Mouse (Mus musculus) CH12.LX (cell line): ENCODE measurements at regions not wholly inside any gene's neighbourhood (a gene's known extent, or its start where the extent isn't known, plus 50 kb on each side); places are given as distances from the start of the nearest gene placed in this dataset.

ENCODE experiments used
- DNase-seq: peaks from one replicate; pipeline ENCODE4 v3.0.0-alpha.2; 2013; ENCODE audit errors: extremely low read depth
- H3K27ac ChIP-seq: 2 replicates; pipeline ENCODE4 v1.5.1; 2012; ENCODE audit warnings: low read depth, mild to moderate bottlenecking, control low read depth, moderate library complexity; ENCODE audit not compliant: insufficient read depth
- H3K27me3 ChIP-seq: replicated peaks from 2 replicates; pipeline ENCODE3; 2012; ENCODE audit warnings: inconsistent platforms
- H3K36me3 ChIP-seq, 2 experiments: replicated peaks in 1 of 2; 2 replicates each; pipeline versions ENCODE3 to v1.6.1; 2012; ENCODE audit warnings: inconsistent platforms in 1 of 2, low read length in 1 of 2, mild to moderate bottlenecking in 1 of 2, mixed read lengths in 1 of 2, moderate library complexity in 1 of 2; ENCODE audit not compliant: control insufficient read depth in 1 of 2, insufficient read depth in 1 of 2
- H3K4me1 ChIP-seq, 2 experiments: 2 replicates each; pipeline ENCODE4 v1.6.1; 2012; ENCODE audit warnings: inconsistent platforms in 1 of 2, moderate library complexity in 1 of 2; ENCODE audit not compliant: insufficient read depth in 2 of 2, control insufficient read depth in 1 of 2
- H3K4me2 ChIP-seq: 2 replicates; pipeline ENCODE4 v1.6.1; 2012; ENCODE audit warnings: low read depth, mild to moderate bottlenecking, control low read depth; ENCODE audit not compliant: poor library complexity, insufficient read depth, severe bottlenecking
- H3K4me3 ChIP-seq, 3 experiments: fragments of 150-350 bp in 1 of 3; sonication (generic) in 1 of 3; replicated peaks in 1 of 3; 2 replicates each; pipeline versions ENCODE3 to v1.5.1; 2011 to 2012; ENCODE audit warnings: low read depth in 2 of 3, low read length in 2 of 3, mild to moderate bottlenecking in 2 of 3, moderate library complexity in 2 of 3, control low read depth in 1 of 3, improper control_type of control experiment in 1 of 3, inconsistent platforms in 1 of 3, mixed read lengths in 1 of 3; ENCODE audit not compliant: poor library complexity in 1 of 3
- H3K79me2 ChIP-seq: replicated peaks from 2 replicates; pipeline ENCODE4 v1.6.1; 2012; ENCODE audit warnings: mild to moderate bottlenecking, moderate library complexity; ENCODE audit not compliant: control insufficient read depth, poor library complexity, insufficient read depth, severe bottlenecking; ENCODE audit errors: extremely low read depth
- H3K9ac ChIP-seq: 2 replicates; pipeline ENCODE4 v1.6.1; 2012; ENCODE audit warnings: low read depth, mild to moderate bottlenecking, control low read depth, moderate library complexity; ENCODE audit not compliant: insufficient read depth
- H3K9me3 ChIP-seq: replicated peaks from 2 replicates; pipeline ENCODE3; 2012; ENCODE audit warnings: low read length, inconsistent platforms, mixed read lengths
- BHLHE40 ChIP-seq: IDR thresholded peaks from 2 replicates; pipeline ENCODE4 v1.6.1; 2011; ENCODE audit warnings: mild to moderate bottlenecking, low read depth, low read length, improper control_type of control experiment
- CHD1 ChIP-seq: IDR thresholded peaks from 2 replicates; pipeline ENCODE4 v1.6.1; 2012; ENCODE audit warnings: low read depth, low read length, improper control_type of control experiment, inconsistent platforms
- CTCF ChIP-seq, 2 experiments: IDR thresholded peaks in 1 of 2; conservative IDR thresholded peaks in 1 of 2; 2 replicates each; pipeline ENCODE4 v1.5.1; 2011 to 2012; ENCODE audit warnings: low read depth in 2 of 2, low read length in 2 of 2, improper control_type of control experiment in 1 of 2, inconsistent platforms in 1 of 2, mild to moderate bottlenecking in 1 of 2, moderate library complexity in 1 of 2
- E2F4 ChIP-seq: IDR thresholded peaks from 2 replicates; pipeline ENCODE4 v1.6.1; 2011; ENCODE audit warnings: low read depth, low read length, improper control_type of control experiment; ENCODE audit not compliant: insufficient replicate concordance
- ELF1 ChIP-seq: IDR thresholded peaks from 2 replicates; pipeline ENCODE4 v1.6.1; 2014; ENCODE audit warnings: low read depth, mild to moderate bottlenecking, inconsistent platforms, low read length, improper control_type of control experiment
- EP300 ChIP-seq: IDR thresholded peaks from 2 replicates; pipeline ENCODE4 v1.6.1; 2011; ENCODE audit warnings: low read length, improper control_type of control experiment
- ETS1 ChIP-seq: conservative IDR thresholded peaks from 2 replicates; pipeline ENCODE4 v1.6.1; 2012; ENCODE audit warnings: low read depth, mild to moderate bottlenecking, inconsistent platforms, low read length, improper control_type of control experiment, moderate library complexity
- JUND ChIP-seq: conservative IDR thresholded peaks from 2 replicates; pipeline ENCODE4 v1.6.1; 2011; ENCODE audit warnings: low read depth, low read length, improper control_type of control experiment
- KAT2A ChIP-seq: IDR thresholded peaks from 2 replicates; pipeline ENCODE4 v1.6.1; 2012; ENCODE audit warnings: low read length, improper control_type of control experiment, inconsistent platforms; ENCODE audit not compliant: insufficient replicate concordance
- MAX ChIP-seq: IDR thresholded peaks from 2 replicates; pipeline ENCODE4 v1.6.1; 2011; ENCODE audit warnings: low read length, improper control_type of control experiment
- MEF2A ChIP-seq: IDR thresholded peaks from 2 replicates; pipeline ENCODE4 v1.6.1; 2014; ENCODE audit warnings: low read depth, mild to moderate bottlenecking, inconsistent platforms, low read length, improper control_type of control experiment, borderline replicate concordance
- MXI1 ChIP-seq: IDR thresholded peaks from 2 replicates; pipeline ENCODE4 v1.6.1; 2011; ENCODE audit warnings: mild to moderate bottlenecking, low read depth, low read length, improper control_type of control experiment
- NELFE ChIP-seq: IDR thresholded peaks from 2 replicates; pipeline ENCODE4 v1.6.1; 2011; ENCODE audit warnings: low read depth, low read length, improper control_type of control experiment
- NRF1 ChIP-seq: IDR thresholded peaks from 2 replicates; pipeline ENCODE4 v1.6.1; 2014; ENCODE audit warnings: low read depth, mild to moderate bottlenecking, inconsistent platforms, low read length, improper control_type of control experiment, moderate library complexity
- PAX5 ChIP-seq: IDR thresholded peaks from 2 replicates; pipeline ENCODE4 v1.6.1; 2012; ENCODE audit warnings: low read length, inconsistent platforms, mixed read lengths
- POLR2A ChIP-seq: IDR thresholded peaks from 2 replicates; pipeline ENCODE4 v1.6.1; 2011; ENCODE audit warnings: low read depth, mild to moderate bottlenecking, improper control_type of control experiment, low read length
- POLR2AphosphoS2 ChIP-seq: IDR thresholded peaks from 2 replicates; pipeline ENCODE4 v1.6.1; 2011; ENCODE audit warnings: low read depth, low read length, improper control_type of control experiment
- RAD21 ChIP-seq: IDR thresholded peaks from 2 replicates; pipeline ENCODE4 v1.6.1; 2011; ENCODE audit warnings: low read depth, mild to moderate bottlenecking, low read length, improper control_type of control experiment, moderate library complexity
- RCOR1 ChIP-seq: conservative IDR thresholded peaks from 2 replicates; pipeline ENCODE4 v1.6.1; 2012; ENCODE audit warnings: low read depth, mild to moderate bottlenecking, inconsistent platforms, low read length, improper control_type of control experiment
- SIN3A ChIP-seq: IDR thresholded peaks from 2 replicates; pipeline ENCODE4 v1.6.1; 2012; ENCODE audit warnings: low read length, improper control_type of control experiment, inconsistent platforms
- TBP ChIP-seq: conservative IDR thresholded peaks from 2 replicates; pipeline ENCODE4 v1.6.1; 2011; ENCODE audit warnings: low read depth, low read length, improper control_type of control experiment
- TCF12 ChIP-seq: IDR thresholded peaks from 2 replicates; pipeline ENCODE4 v1.6.1; 2014; ENCODE audit warnings: low read depth, mild to moderate bottlenecking, inconsistent platforms, low read length, improper control_type of control experiment
- UBTF ChIP-seq: IDR thresholded peaks from 2 replicates; pipeline ENCODE4 v1.6.1; 2012; ENCODE audit warnings: low read depth, mild to moderate bottlenecking, inconsistent platforms, low read length, improper control_type of control experiment, moderate library complexity
- ZC3H11A ChIP-seq: IDR thresholded peaks from 2 replicates; pipeline ENCODE4 v1.6.1; 2012; ENCODE audit warnings: low read depth, mild to moderate bottlenecking, inconsistent platforms, low read length, improper control_type of control experiment
- ZKSCAN1 ChIP-seq: IDR thresholded peaks from 2 replicates; pipeline ENCODE4 v1.6.1; 2012; ENCODE audit warnings: low read depth, inconsistent platforms, low read length, improper control_type of control experiment, borderline replicate concordance
- ZNF384 ChIP-seq: IDR thresholded peaks from 2 replicates; pipeline ENCODE4 v1.6.1; 2012; ENCODE audit warnings: low read depth, low read length, improper control_type of control experiment, inconsistent platforms
- dilution Hi-C: fragments of 300-500 bp; cut with MboI; formaldehyde crosslinking; loops from 2 replicates; pipeline ENCODE4 v1.14.3; 2020; ENCODE audit warnings: low sequenced_read_pairs; ENCODE audit not compliant: extremely low pct_unique_long_range_greater_than_20kb, extremely low pct_ligation_motif_present
- in situ Hi-C: fragments of 300-500 bp; cut with MboI; formaldehyde crosslinking; loops from 3 replicates; pipeline ENCODE4 v1.14.3; 2019; ENCODE audit warnings: low sequenced_read_pairs, low pct_ligation_motif_present, low pct_unique_long_range_greater_than_20kb, mixed read lengths

- TF ChIP-seq EP300 (no peak), MXI1 (no peak), E2F4 (peak; percentile 92), MEF2A (peak; percentile 32; the same call in 1 of the 2 replicates)
Measured at GRCm38 (mm10) chr3:130818467-130819030, 88.4 kb upstream of the Rpl34 start (continued).

GRCm38 (mm10) chr3:130809696-130810665, 79.8 kb upstream of the Rpl34 start:
- H3K4me1 ChIP-seq = peaks cover 3 to 20% of the 10 kb centered on the region in 2 experiments
- no peaks in the 10 kb centered on the region for H3K36me3 ChIP-seq
- peak; percentile 72 for DNase-seq
- in situ Hi-C loops (no loop called here), dilution Hi-C loops (no loop called here)
- H3K9me3 ChIP-seq = no peaks in the 10 kb centered on the region
- H3K79me2 ChIP-seq = no peaks in the 10 kb centered on the region
- peak overlapping the region; percentile 41; the same call in 1 of the 2 replicates for H3K4me2 ChIP-seq
- TF ChIP-seq MXI1 (no peak), BHLHE40 (peak; percentile 55), TBP (no peak), CHD1 (no peak), MAX (peak; percentile 54; the same call in 1 of the 2 replicates), ZC3H11A (no peak), MEF2A (peak; percentile 53; the same call in 1 of the 2 replicates), POLR2AphosphoS2 (no peak), ZNF384 (peak; percentile 67), POLR2A (no peak), KAT2A (no peak), SIN3A (no peak), UBTF (no peak), NRF1 (no peak), TCF12 (no peak), PAX5 (no peak), ZKSCAN1 (no peak), E2F4 (no peak), JUND (no peak), EP300 (peak; percentile 60; the same call in 1 of the 2 replicates), RAD21 (no peak), NELFE (no peak), CTCF (conservative IDR thresholded peaks at IDR 0.05 in 1 of 2, IDR thresholded peaks at IDR 0.05 in 1 of 2; ENCODE audit: low read depth in 2 of 2, low read length in 2 of 2) (no peak), RCOR1 (no peak), ETS1 (0 out of 2 replicates have a peak, but pooled peaks have one; percentile 39), ELF1 (no peak)
- H3K27me3 ChIP-seq = no peaks in the 10 kb centered on the region
- H3K4me3 ChIP-seq = peak overlapping the region in 1 of 3 experiments; percentile 10
- H3K27ac ChIP-seq = no peak overlapping the region
- no peak overlapping the region for H3K9ac ChIP-seq
